Comparison of ENCODE assay signal across 18 mouse cellular contexts in the genomic region with DNA sequence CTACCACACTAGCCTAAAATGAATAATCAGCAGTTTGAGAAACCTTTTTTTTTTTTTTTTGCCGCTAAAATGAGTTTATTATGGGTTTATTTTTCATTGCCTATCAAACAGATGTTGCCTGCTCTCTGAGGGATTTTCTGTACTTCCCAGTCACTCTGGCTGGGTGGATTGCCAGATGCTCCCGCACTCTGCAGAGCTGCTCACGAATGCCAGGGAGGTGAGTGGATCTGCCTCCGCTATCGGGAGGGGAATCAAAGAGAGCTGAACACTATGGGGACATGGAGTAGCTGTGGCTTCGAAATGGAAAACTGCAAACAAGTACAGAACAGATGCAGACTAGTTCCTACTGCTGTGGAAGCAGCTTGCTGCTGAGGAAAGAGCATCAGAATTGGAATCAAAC.
DNase-seq lines count a peak whose midpoint lies in the region; ATAC-seq lines count a peak whose summit lies in the region.
"Had no signal": no experiment of that assay in that cellular context is flagged by ENCODE, and none has a peak within 500 bp of the region (broad histone marks: within the 10 kb centered on the region; RNA-seq: fewer than 3 reads in every experiment).

No protein-coding gene starts in this region.

- H3K9me3 ChIP-seq in forebrain, embryonic 14.5 days (replicated peaks; ENCODE audit: control insufficient read depth, low read length) = no peaks in the 10 kb centered on the region
- no peaks in the 10 kb centered on the region for H3K9me3 ChIP-seq in forebrain, embryonic 15.5 days
- H3K9me3 ChIP-seq in midbrain, embryonic 15.5 days = no peaks in the 10 kb centered on the region
- H3K9me3 ChIP-seq in midbrain, embryonic 10.5 days (replicated peaks) = no peaks in the 10 kb centered on the region
- no peaks in the 10 kb centered on the region for H3K9me3 ChIP-seq in neural tube, embryonic 14.5 days (ENCODE audit: control insufficient read depth, low read length)
- H3K9me3 ChIP-seq in liver, embryonic 12.5 days (replicated peaks) = no peaks in the 10 kb centered on the region
- H3K9me3 ChIP-seq: heart, embryonic 12.5 days; midbrain, embryonic 12.5 days had no signal

- ATAC-seq in forebrain, embryonic 14.5 days = no peak
- no peak for ATAC-seq in forebrain, embryonic 15.5 days (replicated peaks)
- 0 out of 2 replicates have a peak, but pooled peaks have one; percentile 39 for ATAC-seq in midbrain, embryonic 15.5 days (replicated peaks)
- peak; percentile 90; the same call in 1 of the 2 replicates for ATAC-seq in neural tube, embryonic 14.5 days (ENCODE audit: low read depth)
- no peak for ATAC-seq in liver, embryonic 12.5 days
- ATAC-seq: Patski had no signal

- no peaks in the 10 kb centered on the region for H3K36me3 ChIP-seq in forebrain, embryonic 14.5 days (ENCODE audit: control insufficient read depth, insufficient read depth, low read length)
- H3K36me3 ChIP-seq in forebrain, embryonic 15.5 days = no peaks in the 10 kb centered on the region
- no peaks in the 10 kb centered on the region for H3K36me3 ChIP-seq in midbrain, embryonic 15.5 days (replicated peaks)
- no peaks in the 10 kb centered on the region for H3K36me3 ChIP-seq in midbrain, embryonic 10.5 days
- no peaks in the 10 kb centered on the region for H3K36me3 ChIP-seq in neural tube, embryonic 14.5 days (ENCODE audit: control insufficient read depth, insufficient read depth, low read length)
- H3K36me3 ChIP-seq in liver, embryonic 12.5 days = no peaks in the 10 kb centered on the region
- H3K36me3 ChIP-seq: heart, embryonic 12.5 days; midbrain, embryonic 12.5 days had no signal

- no peak overlapping the region for H3K27ac ChIP-seq in forebrain, embryonic 14.5 days (ENCODE audit: low read depth, low read length)
- H3K27ac ChIP-seq in forebrain, embryonic 15.5 days (replicated peaks) = no peak overlapping the region
- no peak overlapping the region for H3K27ac ChIP-seq in midbrain, embryonic 15.5 days
- no peak overlapping the region for H3K27ac ChIP-seq in midbrain, embryonic 10.5 days (replicated peaks)
- H3K27ac ChIP-seq in neural tube, embryonic 14.5 days (ENCODE audit: low read depth, low read length) = no peak overlapping the region
- H3K27ac ChIP-seq in liver, embryonic 12.5 days = no peak overlapping the region
- H3K27ac ChIP-seq: liver, embryonic 14.5 days; midbrain, embryonic 12.5 days had no signal

- WGBS in forebrain, embryonic 14.5 days = 79% methylated on average over 6 of the region's 6 CpGs
- 72% methylated on average over 6 of the region's 6 CpGs for whole genome bisulfite sequencing in forebrain, embryonic 15.5 days
- WGBS in midbrain, embryonic 15.5 days = 65% methylated on average over 6 of the region's 6 CpGs
- 88% methylated on average over 6 of the region's 6 CpGs for WGBS in midbrain, embryonic 10.5 days
- WGBS in neural tube, embryonic 14.5 days = 52% methylated on average over 6 of the region's 6 CpGs
- 69% methylated on average over 6 of the region's 6 CpGs for WGBS in liver, embryonic 12.5 days (ENCODE audit: insufficient replicate concordance)

- no peak overlapping the region for H3K4me2 ChIP-seq in forebrain, embryonic 14.5 days (ENCODE audit: low read length)
- no peak overlapping the region for H3K4me2 ChIP-seq in forebrain, embryonic 15.5 days (replicated peaks)
- no peak overlapping the region for H3K4me2 ChIP-seq in midbrain, embryonic 15.5 days
- H3K4me2 ChIP-seq in neural tube, embryonic 14.5 days (ENCODE audit: low read depth, low read length) = no peak overlapping the region
- H3K4me2 ChIP-seq in liver, embryonic 12.5 days = no peak overlapping the region
- H3K4me2 ChIP-seq: heart, embryonic 12.5 days; midbrain, embryonic 12.5 days had no signal

- DNase-seq in forebrain, embryonic 14.5 days (ENCODE audit: low spot score) = peak; percentile 16
- no peak for DNase-seq in midbrain, embryonic 10.5 days (ENCODE audit: low spot score)
- peak; percentile 7 to 45 for DNase-seq in layer of hippocampus, adult 18-20 months (ENCODE audit: low spot score in 2 of 2)
- no peak for DNase-seq in heart, adult 18-20 months
- DNase-seq: cerebellum, adult 9-11 months; gastrocnemius, postnatal 14 days; kidney, adult 2 months; left cerebral cortex, postnatal 4 days; lung, postnatal 14 days; thymus, postnatal 25 days had no signal

- H3K27me3 ChIP-seq in forebrain, embryonic 14.5 days (replicated peaks; ENCODE audit: control insufficient read depth, insufficient read depth, low read length) = no peaks in the 10 kb centered on the region
- no peaks in the 10 kb centered on the region for H3K27me3 ChIP-seq in forebrain, embryonic 15.5 days
- no peaks in the 10 kb centered on the region for H3K27me3 ChIP-seq in midbrain, embryonic 15.5 days (replicated peaks)
- no peaks in the 10 kb centered on the region for H3K27me3 ChIP-seq in midbrain, embryonic 10.5 days (ENCODE audit: low read depth, poor library complexity, severe bottlenecking)
- H3K27me3 ChIP-seq in neural tube, embryonic 14.5 days (ENCODE audit: control insufficient read depth, insufficient read depth, low read length) = no peaks in the 10 kb centered on the region
- no peaks in the 10 kb centered on the region for H3K27me3 ChIP-seq in liver, embryonic 12.5 days (replicated peaks)
- H3K27me3 ChIP-seq: heart, embryonic 12.5 days; midbrain, embryonic 12.5 days; Patski had no signal

- no peak overlapping the region for H3K9ac ChIP-seq in forebrain, embryonic 14.5 days (ENCODE audit: low read length)
- no peak overlapping the region for H3K9ac ChIP-seq in forebrain, embryonic 15.5 days (replicated peaks)
- no peak overlapping the region for H3K9ac ChIP-seq in midbrain, embryonic 15.5 days
- no peak overlapping the region for H3K9ac ChIP-seq in neural tube, embryonic 14.5 days (replicated peaks; ENCODE audit: low read depth, low read length)
- H3K9ac ChIP-seq in liver, embryonic 12.5 days = no peak overlapping the region
- H3K9ac ChIP-seq: heart, embryonic 12.5 days; liver, embryonic 14.5 days; midbrain, embryonic 12.5 days had no signal

- H3K4me1 ChIP-seq in forebrain, embryonic 14.5 days (ENCODE audit: control insufficient read depth, insufficient read depth, low read length) = no peaks in the 10 kb centered on the region
- H3K4me1 ChIP-seq in forebrain, embryonic 15.5 days = no peaks in the 10 kb centered on the region
- H3K4me1 ChIP-seq in midbrain, embryonic 15.5 days = no peaks in the 10 kb centered on the region
- H3K4me1 ChIP-seq in midbrain, embryonic 10.5 days = no peaks in the 10 kb centered on the region
- H3K4me1 ChIP-seq in neural tube, embryonic 14.5 days (ENCODE audit: control insufficient read depth, insufficient read depth, low read length) = no peaks in the 10 kb centered on the region
- no peaks in the 10 kb centered on the region for H3K4me1 ChIP-seq in liver, embryonic 12.5 days
- H3K4me1 ChIP-seq: heart, embryonic 12.5 days; midbrain, embryonic 12.5 days had no signal

- no peak overlapping the region for H3K4me3 ChIP-seq in forebrain, embryonic 14.5 days (ENCODE audit: low read depth, low read length)
- no peak overlapping the region for H3K4me3 ChIP-seq in forebrain, embryonic 15.5 days
- no peak overlapping the region for H3K4me3 ChIP-seq in midbrain, embryonic 15.5 days
- no peak overlapping the region for H3K4me3 ChIP-seq in midbrain, embryonic 10.5 days
- no peak overlapping the region for H3K4me3 ChIP-seq in neural tube, embryonic 14.5 days (ENCODE audit: low read depth, low read length)
- no peak overlapping the region for H3K4me3 ChIP-seq in liver, embryonic 12.5 days
- H3K4me3 ChIP-seq: heart, embryonic 12.5 days; midbrain, embryonic 12.5 days had no signal

Comparison
In these comparisons a context has a peak if more than half of its experiments do, and no peak if none do; other contexts are left out.
1. ATAC-seq: peak in midbrain, embryonic 15.5 days (single experiment) and neural tube, embryonic 14.5 days (single experiment); none in forebrain, embryonic 14.5 days (single experiment), forebrain, embryonic 15.5 days (single experiment) and liver, embryonic 12.5 days (single experiment).
2. DNase-seq: peak in forebrain, embryonic 14.5 days (single experiment) and layer of hippocampus, adult 18-20 months (2 of 2); none in midbrain, embryonic 10.5 days (single experiment) and heart, adult 18-20 months (0 of 2).